Mouse (Mus musculus) thymus, postnatal 0 days (tissue): ENCODE measurements around the gene Becn1. TPM values are rescaled to one million over a fixed set of nuclear protein-coding genes. Genes with fewer than 3 reads are reported as not detected.

Experiments
- DNase-seq: peaks from one replicate; pipeline ENCODE4 v3.0.0-alpha.2; 2015; ENCODE audit warnings: low spot score
- polyA plus RNA-seq: library from polyadenylated mRNA; unstranded; fragments of >200 nt; fragmentation: Nextera tagmentation; extraction: Ambion mirVana; gene quantifications from 2 replicates; pipeline ENCODE4 v1.2.1, GENCODE M21; 2015

Becn1 gene
- polyA plus RNA-seq, 1 experiment from 2014 or later = 191 TPM

DNA sequence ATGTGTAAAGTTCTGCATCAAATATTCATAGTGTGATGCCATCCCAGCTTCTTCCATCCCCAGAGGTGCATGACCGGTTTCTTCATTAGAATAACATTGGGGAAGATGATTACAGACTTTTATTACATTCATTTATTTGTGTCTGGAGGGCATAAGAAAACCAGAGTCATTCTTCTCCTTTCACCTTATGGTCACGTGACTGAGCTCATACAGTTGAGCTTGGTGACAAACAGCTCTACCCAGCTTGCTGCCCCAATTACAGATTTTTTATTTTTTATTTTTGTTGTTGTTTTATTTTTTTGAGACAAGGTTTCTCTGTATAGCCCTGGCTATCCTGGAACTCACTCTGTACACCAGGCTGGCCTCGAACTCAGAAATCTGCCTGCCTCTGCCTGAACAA lies 29.6 kb downstream of the Becn1 start:
- DNase-seq = no peak

DNA sequence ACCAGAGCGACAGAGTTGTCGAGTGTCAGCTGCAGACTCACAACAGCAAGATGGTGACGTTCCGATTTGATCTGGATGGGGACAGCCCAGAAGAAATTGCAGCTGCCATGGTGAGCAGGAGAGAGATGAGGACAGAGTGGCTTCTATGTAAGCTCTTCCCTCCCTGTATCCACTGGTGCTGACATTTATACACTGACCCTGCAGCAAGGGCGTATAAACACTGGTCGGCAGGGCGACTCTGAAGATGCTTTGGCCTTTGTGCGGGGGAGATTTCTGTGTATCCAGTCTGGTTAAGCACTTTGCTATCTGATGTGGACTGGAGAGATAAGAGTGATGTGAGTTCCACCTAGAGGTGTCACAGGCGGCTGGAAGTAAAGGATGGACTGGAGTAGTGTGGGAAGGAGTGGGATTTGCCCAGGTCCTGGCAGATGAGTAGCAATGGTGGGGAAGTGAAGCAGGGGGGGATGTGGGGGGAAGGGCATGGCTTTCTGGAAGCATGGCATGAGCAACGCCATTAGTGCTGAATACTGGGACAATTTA lies 32.4 kb downstream of the Becn1 start:
- no peak for DNase-seq

DNA sequence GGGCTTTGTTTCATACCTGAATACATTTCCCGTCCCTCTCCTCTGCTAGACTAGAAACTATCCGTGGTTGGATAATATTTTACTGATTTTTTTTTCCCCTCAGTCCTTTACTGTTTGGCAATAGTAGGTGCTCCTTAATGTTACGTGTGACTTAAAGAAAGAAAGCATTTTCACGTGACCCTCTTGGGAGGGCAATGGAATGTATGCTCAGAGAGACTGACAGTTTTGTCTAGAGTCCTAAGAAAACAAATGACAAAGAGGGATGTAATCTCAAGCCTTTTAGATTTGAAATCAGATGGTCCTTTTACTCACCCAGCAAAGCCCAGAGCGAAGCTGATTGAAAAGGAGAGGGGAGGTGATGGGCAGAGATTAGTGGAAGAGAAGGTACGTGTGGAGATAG lies 36.2 kb downstream of the Becn1 start:
- DNase-seq = no peak

DNA sequence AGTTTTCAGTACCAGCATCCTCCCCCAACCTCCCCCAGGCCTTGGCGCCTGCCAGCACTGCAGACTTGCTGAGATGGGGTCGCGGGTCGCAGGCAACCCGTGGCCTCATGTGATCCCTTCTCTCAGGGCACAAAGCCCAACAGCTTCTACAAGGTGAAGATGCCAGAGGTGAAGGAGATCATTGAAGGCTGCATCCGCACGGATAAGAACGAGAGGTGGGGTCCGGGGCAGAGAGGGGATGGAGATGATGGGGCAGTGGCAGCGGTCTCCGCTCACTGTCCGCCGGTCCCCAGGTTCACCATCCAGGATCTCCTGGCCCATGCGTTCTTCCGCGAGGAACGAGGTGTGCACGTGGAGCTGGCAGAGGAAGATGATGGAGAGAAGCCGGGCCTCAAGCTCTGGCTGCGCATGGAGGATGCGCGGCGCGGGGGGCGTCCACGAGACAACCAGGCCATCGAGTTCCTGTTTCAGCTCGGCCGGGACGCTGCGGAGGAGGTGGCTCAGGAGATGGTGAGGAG lies 37.1 kb downstream of the Becn1 start:
- DNase-seq = no peak

DNA sequence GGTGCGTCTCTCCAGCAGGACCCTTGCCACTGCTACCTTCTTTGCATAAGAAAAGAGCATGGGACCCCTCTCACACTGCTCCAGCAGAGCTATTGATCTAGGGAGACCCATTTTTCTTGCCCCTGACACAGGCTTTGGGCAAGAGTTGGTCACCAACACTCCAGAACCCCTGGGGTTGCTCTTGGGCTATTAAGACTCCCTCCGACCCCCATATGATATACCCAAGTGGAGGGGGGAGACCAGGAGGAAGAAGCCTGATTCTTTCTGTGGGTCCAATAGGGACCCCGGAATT lies 38.2 kb downstream of the Becn1 start:
- DNase-seq = no peak

DNA sequence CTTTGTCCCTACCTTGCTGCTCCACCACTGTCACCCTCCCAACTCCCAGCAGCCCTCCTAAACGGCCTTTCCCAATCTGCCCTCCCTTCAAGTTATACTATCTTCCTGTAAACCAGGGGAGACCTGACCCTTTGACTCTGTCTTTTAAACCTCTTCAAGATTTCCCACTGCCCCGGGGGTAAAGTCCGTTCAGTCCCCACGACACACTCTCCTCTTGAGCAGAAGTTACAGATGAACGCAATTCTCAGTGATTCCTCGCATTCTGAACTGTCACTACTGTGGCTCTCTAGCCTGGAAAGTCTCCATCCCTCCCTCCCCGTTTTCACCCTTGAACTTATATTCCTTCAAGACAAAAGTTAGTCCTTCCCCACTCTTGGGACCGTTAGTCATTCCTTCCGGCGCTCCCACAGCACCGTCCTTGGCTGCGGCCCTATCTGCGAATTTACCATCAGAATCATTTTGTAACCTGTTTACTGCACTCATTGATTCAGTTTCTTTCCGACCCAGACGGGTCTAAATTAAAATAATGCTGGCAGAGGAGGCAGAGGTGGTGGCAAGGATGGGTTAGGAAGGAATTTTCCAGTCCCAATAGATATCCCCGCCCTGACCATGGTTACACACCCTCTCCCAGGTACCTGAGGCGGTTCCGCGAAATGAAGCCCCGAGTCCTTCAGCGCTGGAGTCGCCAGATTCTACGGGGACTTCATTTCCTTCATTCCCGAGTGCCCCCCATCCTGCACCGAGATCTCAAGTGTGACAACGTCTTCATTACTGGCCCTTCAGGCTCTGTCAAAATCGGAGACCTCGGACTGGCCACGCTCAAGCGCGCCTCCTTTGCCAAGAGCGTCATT lies 38.7 kb downstream of the Becn1 start:
- DNase-seq = no peak

DNA sequence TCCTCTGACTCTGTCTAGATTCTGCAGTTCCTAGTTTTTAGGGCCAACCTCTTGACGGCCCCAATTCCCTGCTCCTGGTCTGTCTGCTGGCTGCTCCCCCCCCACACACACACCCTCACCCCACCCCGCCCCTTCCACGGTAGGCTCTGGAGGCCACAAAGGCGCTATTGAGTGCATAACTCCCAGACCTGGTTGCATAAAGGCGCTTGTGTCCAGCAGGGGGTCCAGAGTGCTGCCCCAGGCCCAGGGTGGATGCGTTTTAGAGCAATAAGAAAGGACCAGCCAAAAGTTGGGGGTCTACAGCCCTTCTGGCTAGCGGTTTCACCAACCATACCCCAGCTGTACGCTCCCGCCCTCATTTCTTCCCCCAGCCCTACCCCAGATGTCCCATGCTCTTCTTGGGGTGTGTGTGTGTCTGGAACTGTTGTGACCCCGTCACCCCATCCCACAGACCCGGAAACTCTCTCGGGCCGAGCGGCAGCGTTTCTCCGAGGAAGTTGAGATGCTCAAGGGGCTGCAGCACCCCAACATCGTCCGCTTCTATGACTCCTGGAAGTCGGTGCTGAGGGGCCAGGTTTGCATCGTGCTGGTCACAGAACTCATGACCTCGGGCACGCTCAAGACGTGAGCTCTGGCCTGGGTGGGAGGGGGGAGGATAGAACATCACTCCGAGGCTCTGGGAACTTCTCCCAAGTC lies 39.7 kb downstream of the Becn1 start:
- no peak for DNase-seq

DNA sequence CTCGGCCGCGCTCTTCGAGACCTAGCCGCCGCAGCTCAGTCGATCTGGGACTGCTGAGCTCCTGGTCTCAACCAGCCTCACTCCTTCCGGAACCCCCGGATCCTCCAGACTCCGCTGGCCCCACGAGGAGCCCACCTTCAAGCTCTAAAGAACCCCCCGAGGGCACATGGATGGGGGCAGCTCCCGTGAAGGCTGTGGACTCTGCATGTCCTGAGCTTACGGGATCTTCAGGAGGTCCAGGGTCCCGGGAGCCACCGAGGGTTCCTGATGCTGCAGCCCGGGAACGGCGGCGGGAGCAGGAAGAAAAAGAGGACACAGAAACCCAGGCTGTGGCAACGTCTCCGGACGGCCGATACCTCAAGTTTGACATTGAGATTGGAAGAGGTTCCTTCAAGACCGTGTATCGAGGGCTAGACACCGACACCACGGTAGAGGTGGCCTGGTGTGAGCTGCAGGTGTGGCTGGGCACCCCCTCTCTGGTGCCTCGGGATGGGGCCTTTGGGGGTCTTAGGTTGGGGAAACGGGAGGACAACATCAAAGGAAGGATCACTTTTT lies 41.2 kb downstream of the Becn1 start:
- no peak for DNase-seq

DNA sequence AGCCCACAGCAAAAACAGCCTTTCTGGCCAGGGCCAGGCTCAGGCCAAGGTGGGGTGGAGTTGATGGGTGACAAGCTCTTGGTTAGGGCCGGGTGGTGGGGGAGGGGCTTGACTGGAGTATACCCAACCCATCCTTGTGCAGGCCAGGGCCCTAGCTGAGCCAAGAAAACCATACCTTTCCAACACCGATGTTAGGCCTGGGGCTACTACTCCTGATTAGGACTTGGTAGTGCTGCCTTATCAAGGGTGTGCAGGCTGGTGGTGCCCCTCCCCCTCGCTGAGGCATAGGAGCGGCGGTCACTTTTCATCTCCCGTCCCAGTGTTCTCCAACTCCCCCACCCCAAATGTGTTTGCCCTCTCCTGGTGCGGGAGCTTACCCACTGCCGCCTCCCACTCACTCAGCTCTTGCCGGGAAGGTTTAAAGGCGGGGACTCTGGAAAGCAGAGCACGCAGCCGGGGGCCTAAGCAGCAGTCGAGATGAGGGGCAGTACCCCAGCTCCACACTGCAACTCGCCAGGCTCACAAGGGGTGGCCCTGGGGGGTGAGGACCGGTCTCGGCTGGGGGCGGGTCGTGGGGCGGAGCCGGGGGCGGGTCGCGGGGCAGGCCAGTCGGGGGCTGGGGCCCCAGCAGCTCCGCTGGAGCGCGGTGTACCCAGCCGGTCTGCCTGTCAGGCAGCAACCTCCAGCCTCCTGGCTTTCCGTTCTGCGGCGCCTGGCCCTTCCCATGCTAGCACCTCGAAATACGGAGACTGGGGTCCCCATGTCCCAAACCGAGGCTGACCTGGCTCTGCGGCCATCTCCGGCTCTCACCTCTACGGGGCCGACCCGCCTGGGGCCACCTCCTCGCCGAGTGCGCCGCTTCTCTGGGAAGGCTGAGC lies 41.9 kb downstream of the Becn1 start, which contains the start of gene Wnk4:
Wnk4 (plus strand) TSS at position 620 of the 878 bp plus-strand sequence.
- peak; percentile 37 for DNase-seq

DNA sequence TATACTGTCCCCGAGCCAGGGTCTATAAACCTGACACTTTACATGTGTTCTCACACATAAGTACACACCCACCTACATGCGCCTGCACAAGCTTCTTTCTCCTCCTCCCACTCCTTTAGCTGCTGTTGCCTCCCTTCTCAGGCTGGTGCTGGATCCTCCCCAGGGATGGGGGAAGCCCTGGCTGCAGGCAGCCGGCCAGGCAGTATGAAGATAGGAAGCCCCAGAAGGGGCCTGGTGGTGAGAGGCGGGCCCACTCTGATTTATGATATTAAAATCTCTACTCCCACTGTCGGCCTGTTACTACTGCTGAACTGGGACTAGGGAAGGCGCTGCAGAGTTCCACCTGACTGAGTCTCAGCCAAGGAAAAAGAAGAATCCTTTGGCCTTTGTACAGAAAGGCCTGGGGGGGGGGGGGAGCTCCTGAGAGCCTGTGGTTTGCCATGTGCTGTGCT lies 42.8 kb downstream of the Becn1 start:
- DNase-seq = no peak

DNA sequence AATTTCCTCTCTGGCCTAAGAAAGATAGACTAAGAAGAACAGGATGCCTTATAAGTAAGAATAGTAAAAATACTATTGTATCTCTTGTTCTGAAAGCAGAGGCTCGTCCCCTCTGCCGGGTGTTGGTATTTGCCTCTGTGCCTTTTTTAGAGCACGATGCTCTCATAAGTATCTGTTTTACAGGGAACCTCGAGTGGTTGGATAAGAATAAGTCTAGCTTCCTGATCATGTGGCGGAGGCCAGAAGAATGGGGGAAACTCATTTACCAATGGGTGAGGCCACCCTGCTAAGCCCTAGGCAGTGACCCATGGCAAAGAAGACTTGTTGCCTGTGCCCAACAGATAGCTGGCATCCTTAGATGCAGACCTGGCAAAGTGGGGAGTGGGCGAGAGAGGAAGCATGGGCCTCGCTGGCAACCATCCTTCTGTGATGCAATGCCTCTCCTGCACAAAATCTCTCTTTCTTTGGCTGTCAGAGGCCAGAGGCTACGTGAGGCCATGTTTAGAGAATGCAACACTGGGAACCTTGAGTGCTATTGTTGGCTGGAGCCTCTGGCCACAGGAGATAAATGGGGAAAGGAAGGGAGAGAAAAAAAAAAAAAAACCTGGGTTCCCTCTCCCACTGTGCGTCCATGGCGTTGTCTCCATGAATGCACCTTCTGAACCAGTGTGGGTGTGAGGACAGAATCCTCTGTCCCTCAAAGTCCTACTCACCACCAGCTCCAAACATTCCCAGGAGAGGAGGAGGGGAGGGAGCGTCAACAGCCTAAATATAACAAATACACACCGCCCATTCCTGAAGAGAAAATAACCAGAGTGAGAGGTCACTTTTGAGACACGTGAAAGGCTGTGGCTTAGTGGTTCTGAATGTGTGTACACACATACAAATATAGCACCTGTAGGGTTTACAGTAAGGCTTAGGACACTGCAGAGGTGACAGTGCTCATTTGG lies 46.0 kb downstream of the Becn1 start:
- no peak for DNase-seq

DNA sequence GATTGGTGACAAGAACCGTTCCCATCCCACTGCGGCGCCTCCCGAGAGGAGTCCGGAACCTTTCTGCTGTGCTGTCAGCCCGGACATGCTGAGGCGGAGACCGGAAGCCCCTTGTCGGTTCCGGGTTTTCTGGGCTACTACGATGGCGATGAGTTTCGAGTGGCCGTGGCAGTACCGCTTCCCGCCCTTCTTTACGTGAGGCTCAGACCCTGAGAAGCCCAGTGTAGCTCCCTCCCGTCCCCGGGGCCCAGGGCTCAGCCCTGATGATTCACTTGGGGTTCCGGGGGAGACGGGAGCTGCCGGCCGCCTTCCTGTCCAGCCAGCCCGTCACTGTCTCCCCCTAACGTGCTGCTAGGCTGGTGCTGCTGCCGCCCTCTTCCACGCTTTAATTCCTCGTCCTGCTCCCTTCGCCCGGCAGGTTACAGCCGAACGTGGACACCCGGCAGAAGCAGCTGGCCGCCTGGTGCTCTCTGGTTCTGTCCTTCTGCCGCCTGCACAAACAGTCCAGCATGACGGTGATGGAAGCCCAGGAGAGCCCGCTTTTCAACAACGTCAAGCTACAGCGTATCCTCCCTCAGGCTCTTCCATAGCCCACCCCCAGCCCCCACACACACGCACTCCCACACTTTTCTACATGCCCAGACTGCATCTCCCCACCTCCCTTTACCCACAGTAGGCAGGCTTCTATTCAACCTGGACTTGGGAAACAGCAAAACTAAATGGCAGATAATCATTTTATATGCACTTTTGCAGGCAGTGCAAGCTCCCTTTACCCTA lies 48.3 kb downstream of the Becn1 start, which contains the start of gene Vps25:
Vps25 (plus strand) TSS at position 95 of the 777 bp plus-strand sequence.
- DNase-seq = peak; percentile 87

DNA sequence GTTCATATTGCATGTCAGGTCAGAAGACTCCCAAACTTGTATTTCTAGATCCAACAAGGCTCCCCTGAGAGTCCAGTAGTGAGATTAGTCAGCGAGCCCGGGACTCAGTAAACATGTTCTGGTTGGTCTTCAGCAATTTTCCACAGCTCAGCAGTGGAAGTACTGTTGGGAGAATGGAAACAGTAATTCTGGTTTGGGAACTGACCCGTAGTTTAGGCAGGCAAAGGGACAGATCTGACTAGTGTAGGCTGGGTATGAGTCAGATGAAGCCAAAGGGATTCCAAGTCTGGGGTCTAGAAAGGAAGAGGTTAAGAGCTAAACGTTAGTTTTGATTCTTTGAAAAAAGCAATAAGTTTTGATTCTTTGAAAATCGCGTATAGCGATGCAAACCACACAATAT lies 49.1 kb downstream of the Becn1 start:
- no peak for DNase-seq

DNA sequence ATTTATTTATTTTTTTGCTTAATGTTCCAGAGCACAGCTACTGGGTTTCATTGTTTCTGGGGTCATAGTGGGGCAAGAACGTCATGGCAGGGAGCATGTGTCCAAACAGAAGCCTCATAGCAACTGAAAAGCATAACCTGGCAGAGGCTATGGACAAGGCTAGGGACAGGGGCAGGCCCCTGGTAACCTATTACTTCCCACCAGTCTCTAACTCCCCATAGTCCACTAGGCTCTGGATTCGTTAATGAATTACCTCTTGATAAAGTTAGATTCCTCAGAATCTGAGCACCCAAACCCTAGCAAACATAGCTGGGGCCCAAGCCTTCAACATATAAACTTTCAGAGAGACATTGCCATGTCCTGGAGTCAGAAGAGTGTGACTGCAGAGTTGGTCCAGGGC lies 51.1 kb downstream of the Becn1 start:
- no peak for DNase-seq

DNA sequence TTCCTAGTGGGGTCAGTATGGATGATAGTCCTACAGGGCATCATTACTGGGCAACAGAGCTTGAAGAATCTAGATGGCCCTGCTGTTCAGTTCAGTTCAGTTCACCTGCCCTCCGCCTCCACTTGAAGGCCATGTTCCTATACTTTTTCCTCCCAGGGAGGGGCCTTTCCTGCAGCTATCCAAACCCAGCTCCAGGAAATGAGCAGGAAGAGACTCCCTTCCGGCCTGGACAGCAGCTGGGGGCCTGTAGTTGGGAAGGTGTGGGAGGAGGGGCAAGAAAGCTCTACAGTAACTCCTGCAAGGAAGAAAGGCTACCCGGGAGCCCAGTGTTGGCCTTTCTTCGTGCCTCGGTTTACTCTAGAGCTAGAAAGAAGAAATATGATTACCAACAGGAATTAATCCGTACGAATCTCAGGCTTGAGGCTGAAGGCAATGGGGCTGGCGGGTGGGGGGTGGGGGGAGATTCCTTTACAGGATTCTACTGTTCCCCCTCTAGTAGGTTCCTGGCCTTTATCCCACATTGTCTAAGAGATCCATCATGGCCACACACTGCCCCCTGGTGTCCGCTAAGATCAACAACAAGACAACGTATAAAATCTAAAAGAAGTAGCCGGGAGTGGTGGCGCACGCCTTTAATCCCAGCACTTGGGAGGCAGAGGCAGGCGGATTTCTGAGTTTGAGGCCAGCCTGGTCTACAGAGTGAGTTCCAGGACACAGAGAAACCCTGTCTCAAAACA lies 53.7 kb downstream of the Becn1 start:
- DNase-seq = peak; percentile 61

DNA sequence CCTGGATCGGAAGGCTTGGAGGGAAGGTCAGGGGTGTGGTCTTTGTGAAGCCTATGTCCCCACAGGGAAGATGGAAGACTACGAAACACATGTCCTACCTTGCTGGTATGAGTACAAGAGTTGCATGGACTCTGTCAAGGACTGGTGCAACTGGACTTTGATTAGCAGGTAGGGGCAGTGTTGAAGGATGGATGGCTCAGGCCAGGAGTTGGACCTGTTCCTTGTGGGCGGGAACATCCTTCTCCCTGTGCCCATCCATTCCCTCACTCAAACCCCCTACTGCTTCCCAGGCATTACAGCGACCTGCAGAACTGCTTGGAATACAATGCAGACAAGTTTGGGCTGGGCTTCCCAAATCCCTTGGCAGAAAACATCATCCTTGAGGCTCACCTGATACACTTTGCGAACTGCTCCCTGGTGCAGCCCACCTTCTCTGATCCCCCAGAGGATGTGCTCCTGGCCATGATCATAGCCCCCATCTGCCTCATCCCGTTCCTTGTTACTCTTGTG lies 54.5 kb downstream of the Becn1 start:
- DNase-seq = no peak

DNA sequence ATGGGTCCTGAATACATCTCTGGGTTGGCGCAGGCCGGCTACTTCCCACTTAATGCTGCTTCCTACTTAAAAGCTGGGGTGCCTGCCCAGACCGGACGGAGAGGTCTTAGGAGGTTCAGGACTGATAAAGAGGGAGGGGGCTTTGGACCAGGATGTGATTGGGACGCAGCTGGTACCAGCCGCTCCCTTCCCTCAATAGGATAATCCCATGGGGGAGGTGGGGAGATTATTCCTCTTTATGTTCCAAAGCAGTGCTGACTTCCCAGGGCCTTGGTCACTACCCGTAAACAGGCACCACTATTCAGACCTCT lies 55.4 kb downstream of the Becn1 start:
- no peak for DNase-seq
